Mouse (Mus musculus) bone marrow macrophage, adult 2 months (primary cell): ENCODE results near the gene Metap1d. TPM values are rescaled to one million over a fixed set of nuclear protein-coding genes. Genes with fewer than 3 reads are reported as not detected.

ENCODE experiments used
- H3K27ac ChIP-seq: 2 replicates; pipeline ENCODE4 v1.5.1; 2012; ENCODE audit warnings: low read depth, low read length; ENCODE audit not compliant: insufficient read depth
- H3K4me1 ChIP-seq: 2 replicates; pipeline ENCODE4 v1.6.1; 2012; ENCODE audit warnings: low read length; ENCODE audit not compliant: control insufficient read depth, insufficient read depth
- H3K4me3 ChIP-seq: 2 replicates; pipeline ENCODE4 v1.5.1; 2012; ENCODE audit warnings: mild to moderate bottlenecking, low read length, moderate library complexity; ENCODE audit not compliant: insufficient read depth
- CTCF ChIP-seq: IDR thresholded peaks from 2 replicates; pipeline ENCODE4 v1.5.1; 2012; ENCODE audit warnings: low read depth, mild to moderate bottlenecking, low read length, moderate library complexity
- POLR2A ChIP-seq: IDR thresholded peaks from 2 replicates; pipeline ENCODE4 v1.6.1; 2012; ENCODE audit warnings: mild to moderate bottlenecking, low read depth, low read length, borderline replicate concordance
- polyA plus RNA-seq: library from polyadenylated mRNA; stranded (reverse); fragments of >200 nt; gene quantifications from 2 replicates; pipeline ENCODE4 v1.2.4, GENCODE M21; 2012; ENCODE audit not compliant: missing spikeins, insufficient read depth, insufficient read length

Gene Metap1d
- polyA plus RNA-seq, 1 experiment: 32.5 TPM

DNA sequence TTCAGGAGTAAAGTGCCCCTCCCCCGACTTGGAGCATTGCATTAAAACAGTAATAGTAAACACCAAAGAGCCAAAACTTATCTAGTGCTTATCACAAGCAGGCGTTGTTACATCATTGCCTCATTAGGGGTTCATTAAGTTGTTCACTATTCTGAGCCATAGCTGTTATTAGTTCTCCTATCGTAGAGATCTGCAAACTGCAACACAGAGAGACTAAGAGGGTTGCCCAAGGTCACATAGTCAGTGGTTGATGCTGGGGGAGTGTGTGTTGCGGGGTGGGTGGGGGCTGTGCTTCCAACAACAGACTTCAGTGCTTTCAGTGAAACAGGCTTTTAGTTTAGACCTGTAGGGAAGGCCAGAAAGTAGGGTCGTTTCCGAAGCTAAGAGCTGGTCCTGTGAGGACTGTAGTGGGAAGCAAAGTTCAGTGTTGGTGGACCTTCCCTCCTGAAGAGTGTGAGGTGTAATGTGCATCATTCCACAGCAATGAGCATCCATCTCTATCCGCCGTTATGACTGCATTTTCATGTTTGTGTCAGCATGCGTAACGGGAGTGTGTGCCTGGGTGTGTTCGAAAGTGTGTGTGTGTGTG lies 89.2 kb downstream of the Metap1d start:
- Histone ChIP-seq H3K4me1 (peaks cover 11% of the 10 kb centered on the region), H3K4me3 (no peak overlapping the region), H3K27ac (no peak overlapping the region)
- TF ChIP-seq POLR2A (no peak), CTCF (no peak)

DNA sequence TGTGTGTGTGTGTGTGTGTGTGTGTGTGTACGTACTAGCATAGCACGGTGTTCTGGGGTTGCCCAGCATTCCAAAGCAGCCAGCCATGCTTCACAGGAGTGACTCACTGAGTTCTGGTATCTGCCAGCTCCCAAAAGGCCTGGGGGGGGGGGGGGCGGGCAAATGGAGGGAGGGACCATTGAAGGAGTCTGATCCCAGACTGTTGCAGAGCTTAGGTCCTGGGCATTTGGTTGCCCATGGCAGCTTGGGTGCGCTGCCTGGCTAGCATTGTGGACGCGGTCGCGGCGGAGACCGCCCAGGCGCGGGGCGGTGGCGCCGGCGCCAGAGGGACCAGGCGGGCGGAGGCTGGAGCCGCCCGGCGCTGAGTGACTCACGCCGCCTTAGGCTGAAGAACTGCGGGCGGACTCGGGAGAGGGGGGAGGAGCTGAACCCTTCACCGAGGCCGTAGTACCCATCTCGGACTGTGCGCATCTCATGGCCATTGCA lies 89.8 kb downstream of the Metap1d start:
- Histone ChIP-seq H3K4me1 (peaks cover 11% of the 10 kb centered on the region), H3K27ac (no peak overlapping the region), H3K4me3 (peak overlapping the region; percentile 12)
- no peak for TF ChIP-seq CTCF
- TF ChIP-seq POLR2A: no peak

DNA sequence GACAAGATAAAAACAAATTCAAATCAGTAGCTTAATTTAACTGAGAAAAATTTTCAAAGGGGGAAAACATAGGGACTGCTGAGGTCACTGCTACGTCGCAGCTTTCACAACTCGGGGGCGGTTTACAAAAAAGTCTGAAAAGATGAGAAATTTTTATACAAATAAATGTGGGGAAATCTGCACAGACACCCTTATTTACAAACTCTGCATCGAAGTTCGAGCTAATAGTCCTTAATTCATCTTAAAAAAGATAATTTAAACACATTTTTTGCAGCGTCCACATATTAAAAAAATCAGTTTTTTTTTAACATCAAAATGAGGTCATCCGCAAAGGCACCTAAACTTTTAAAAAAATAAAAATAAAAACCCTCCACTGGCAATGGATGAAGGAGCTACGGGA lies 90.5 kb downstream of the Metap1d start:
- Histone ChIP-seq H3K4me3 (no peak overlapping the region), H3K27ac (no peak overlapping the region)

DNA sequence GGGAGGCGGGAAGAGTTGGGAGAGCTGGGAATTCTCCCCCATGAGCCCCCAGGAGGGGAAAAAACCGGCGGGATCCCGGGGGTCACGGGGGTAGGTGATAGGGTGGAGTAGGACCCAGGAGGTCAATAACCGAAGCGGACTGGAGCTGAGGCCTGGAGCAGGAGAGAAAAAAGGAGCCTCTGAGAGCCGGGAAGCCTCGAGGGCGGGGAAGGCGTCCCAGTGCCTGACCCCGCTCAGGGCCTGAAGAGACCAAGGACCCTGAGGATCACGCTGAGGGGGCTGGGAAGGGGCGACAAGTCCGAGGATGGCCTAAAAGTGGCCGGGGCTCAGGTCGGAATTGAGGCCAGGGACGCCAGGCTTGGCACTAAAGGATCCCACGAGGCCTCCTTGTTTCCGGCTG lies 90.9 kb downstream of the Metap1d start:
- Histone ChIP-seq H3K4me1 (peaks cover 11% of the 10 kb centered on the region), H3K4me3 (no peak overlapping the region), H3K27ac (no peak overlapping the region)
- TF ChIP-seq POLR2A (no peak), CTCF (no peak)

More for the DNA sequence above, 90.5 kb downstream of the Metap1d start:
- peaks cover 11% of the 10 kb centered on the region for H3K4me1 ChIP-seq
- TF ChIP-seq CTCF (no peak), POLR2A (no peak)

DNA sequence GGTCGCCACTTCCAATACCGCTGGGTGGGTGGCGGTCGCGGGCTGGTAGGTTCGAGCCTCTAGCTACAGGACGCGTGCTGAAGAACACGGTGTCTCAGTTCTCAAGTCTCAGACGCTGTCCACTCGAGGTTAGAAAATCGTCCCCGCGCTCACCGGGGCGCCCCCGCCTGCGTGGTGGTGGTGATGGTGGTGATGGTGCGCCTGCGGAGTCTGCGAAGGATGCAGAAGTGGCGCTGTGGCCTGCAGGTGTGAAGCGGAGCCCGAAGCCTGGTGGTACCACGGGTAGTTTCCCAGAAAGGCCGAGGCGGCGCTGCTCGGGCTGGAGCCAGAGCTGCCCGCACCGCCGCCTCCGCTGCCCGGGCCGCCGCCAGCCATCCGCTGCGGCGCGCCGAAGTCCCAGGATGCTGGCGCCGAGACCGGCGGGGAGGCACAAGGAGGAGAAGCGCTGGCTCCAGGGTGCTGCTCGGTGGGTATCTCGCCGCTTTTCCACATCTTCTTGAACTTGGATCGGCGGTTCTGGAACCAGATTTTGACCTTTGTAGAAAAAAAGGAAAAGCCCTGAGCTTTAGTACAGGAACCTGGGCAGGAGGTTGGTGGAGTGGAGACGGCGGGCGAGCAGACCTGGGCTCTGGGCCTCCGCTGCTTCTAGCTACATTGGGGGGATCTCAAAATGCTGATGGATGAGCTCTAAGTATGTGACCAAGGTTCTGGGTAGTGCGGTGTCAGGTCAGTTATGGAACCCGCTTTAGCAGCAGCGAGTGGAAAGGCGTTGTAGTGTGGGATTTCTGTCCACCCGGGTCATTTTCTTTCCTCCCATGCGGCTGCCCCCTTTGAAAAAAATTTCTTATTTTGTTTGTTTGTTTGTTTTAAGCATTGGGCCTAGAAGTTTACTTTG lies 91.6 kb downstream of the Metap1d start:
- Histone ChIP-seq H3K27ac (no peak overlapping the region), H3K4me3 (peak overlapping the region; percentile 5; the same call in 1 of the 2 replicates), H3K4me1 (peaks cover 7% of the 10 kb centered on the region; the same call in 1 of the 2 replicates)
- TF ChIP-seq CTCF (no peak), POLR2A (no peak)

DNA sequence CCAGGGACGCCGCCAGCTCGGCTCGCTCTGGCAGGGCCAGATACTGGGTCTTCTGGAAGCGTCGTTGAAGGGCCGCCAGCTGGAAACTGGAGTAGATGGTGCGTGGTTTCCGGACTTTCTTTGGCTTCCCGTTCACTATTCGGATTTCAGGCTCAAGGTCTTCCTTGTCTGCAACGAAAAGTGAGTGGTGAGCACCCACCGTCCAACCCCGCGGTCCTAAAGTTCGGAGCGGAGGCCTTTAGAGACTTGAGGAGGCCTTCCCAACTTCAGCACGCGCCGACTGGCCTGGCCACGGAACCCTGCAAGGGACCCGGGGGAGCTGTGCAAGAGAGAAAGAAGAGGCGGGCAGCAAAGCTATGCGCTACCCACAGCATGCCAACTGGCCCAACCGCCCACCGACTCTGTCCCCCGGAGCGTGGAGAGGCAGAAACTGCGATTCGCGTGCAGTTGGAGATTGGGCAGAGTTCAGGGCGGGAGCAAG lies 92.4 kb downstream of the Metap1d start:
- TF ChIP-seq POLR2A (no peak), CTCF (no peak)
- peak overlapping the region; percentile 56 for H3K4me3 ChIP-seq
- peaks cover 7% of the 10 kb centered on the region; the same call in 1 of the 2 replicates for H3K4me1 ChIP-seq
- no peak overlapping the region for H3K27ac ChIP-seq

DNA sequence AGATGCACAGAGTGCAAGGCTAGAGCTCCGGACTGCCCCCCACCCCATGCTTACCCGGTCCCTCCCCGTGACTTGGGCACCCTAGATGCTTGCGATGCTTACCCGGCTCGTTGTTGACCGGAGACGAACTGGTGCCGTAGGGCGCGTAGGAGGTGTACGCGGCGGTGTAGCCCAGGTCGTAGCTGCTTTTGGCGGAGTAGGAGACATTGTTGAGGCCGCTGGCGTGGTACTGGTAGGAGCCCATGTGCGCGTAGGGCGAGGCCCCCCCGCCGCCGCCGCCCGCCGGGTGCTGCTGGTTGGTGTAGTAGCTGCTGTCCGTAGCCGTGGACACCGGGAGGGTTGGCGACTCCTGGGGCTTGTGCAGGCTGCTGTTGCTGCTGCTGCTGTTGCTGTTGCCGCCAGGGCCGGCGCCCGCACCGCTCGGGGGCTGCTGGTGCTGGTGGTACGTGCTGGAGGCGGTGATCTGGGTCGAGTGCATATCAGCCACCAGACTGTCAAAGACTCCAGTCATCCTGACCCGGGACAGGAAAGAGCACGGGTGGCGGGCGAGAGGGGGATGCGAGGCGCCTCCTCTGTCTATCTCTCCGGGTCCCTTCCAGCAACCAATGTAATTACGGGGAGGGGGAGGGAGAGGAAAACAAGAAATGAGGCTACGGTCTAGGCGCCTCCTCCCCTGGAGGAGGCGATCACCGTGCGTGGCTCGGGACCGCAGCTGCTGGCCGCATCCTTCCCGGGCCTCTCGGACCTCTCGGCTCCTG lies 93.0 kb downstream of the Metap1d start:
- no peak overlapping the region for H3K27ac ChIP-seq
- peak overlapping the region; percentile 56 for H3K4me3 ChIP-seq
- TF ChIP-seq POLR2A (no peak), CTCF (no peak)
- H3K4me1 ChIP-seq: peaks cover 7% of the 10 kb centered on the region; the same call in 1 of the 2 replicates

DNA sequence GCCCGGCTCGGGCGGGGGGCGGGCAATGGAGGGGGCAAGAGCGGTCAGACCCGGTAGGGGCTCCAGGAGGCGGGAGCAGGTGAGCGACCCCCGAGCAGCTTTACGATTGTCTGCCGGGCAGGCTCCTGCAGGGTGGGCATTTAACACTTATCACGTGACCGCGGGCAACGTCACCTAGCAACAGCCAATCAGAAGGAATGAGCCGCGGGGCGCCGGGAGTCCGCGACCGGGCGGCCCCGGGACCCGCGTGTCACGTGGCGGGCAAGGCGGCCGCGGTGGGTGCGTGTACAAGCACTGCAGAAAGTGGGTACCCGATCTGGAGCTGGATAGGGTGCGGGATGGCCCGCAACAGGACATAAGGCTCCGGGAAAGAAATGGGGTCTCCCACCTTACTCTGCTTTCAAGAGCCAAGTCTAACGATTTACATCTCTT lies 93.6 kb downstream of the Metap1d start, which contains the start of gene Dlx2:
Gene Dlx2, minus strand, starts transcription at position 115 of the 432 bp plus-strand sequence.
- Histone ChIP-seq H3K4me1 (0 out of 2 replicates have a peak, but pooled peaks cover 4% of the 10 kb centered on the region), H3K4me3 (peak within 1 kb of the TSS; percentile 56), H3K27ac (no peak within 1 kb of the TSS)
- TF ChIP-seq POLR2A (no peak), CTCF (no peak)

DNA sequence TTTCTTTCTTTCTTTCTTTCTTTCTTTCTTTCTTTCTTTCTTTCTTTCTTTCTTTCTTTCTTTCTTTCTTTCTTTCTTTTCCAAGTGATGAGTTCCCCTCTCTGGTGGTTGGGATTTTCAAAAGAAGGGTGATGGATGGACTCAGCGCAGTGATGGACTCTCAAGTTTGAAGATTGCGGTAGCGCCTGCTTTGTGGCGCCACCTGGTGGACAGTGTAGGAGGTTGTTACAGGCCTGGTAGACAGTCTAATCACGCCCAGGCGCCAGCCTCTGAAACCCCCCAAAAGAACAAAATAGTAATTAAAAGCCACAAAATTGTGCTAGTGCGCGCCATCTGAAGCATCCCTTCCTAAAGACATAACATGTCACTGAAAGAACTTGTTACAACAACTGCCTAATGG lies 94.8 kb downstream of the Metap1d start:
- H3K27ac ChIP-seq: no peak overlapping the region
- TF ChIP-seq POLR2A: no peak
- TF ChIP-seq CTCF: peak; percentile 66; the same call in 1 of the 2 replicates
- H3K4me3 ChIP-seq: no peak overlapping the region
- 0 out of 2 replicates have a peak, but pooled peaks cover 2% of the 10 kb centered on the region for H3K4me1 ChIP-seq
